Mouse (Mus musculus): ENCODE measurements around the gene Maf.

Gene Maf

DNA sequence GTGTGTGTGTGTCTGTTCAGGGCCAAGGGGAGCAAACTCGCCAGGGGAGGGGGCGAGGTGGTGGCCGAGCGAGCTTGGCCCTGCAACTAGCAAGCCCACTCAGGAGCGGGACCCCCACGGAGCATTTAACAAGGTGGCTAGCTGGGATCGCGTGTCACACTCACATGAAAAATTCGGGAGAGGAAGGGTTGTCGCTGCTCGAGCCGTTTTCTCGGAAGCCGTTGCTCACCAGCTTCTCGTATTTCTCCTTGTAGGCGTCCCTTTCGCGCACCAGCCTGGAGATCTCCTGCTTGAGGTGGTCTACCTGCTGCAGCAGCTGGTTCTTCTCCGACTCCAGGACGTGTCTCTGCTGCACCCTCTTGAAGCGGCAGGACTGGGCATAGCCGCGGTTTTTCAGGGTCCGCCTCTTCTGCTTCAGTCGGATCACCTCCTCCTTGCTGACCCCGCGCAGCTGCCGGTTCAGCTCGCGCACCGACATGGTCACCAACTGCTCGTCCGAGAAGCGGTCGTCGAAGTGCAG is 1.9 kb downstream of the Maf start:
- peak; percentile 54 to 55 for DNase-seq

DNA sequence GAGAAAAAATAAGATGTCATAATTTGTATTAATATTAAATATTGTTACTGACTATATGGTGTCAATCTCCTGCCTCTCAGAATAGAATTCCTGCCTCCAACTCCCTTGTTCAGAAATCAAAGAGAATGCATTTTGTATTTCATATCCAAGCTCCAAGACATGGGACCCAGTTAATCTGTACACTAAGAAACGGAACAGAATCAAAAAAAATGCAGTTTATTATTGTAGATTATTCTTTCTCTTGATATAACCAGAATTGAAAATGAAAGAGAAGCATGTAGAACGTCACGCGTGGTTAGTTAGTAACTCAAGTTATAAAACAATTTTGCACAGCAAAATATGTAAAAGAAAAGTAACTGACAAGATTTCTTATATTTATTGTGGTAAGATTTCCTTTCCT is 4.5 kb downstream of the Maf start:
- no peak for DNase-seq

DNA sequence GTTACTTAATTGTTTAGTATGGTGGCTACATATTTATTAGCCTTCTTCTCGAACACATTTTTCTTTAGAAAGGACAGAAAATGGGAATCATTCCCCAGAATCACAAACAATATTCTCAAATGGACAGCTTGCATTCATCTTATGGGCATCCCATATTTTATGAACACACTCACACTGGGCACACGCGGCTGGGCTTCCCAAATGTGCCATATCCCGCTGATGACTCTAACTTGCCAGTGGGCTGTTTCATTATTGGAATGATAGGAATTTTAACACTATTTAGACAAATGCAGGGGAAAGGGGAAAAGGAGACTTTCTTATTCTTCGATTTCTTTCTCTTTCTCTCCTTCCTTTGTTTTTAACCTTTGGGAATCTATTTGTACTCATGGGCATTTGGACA is 6.6 kb downstream of the Maf start:
- no peak for DNase-seq

GRCm38 (mm10) chr8:115699151-115699550 is 8.4 kb downstream of the Maf start:
- no peak for DNase-seq

DNA sequence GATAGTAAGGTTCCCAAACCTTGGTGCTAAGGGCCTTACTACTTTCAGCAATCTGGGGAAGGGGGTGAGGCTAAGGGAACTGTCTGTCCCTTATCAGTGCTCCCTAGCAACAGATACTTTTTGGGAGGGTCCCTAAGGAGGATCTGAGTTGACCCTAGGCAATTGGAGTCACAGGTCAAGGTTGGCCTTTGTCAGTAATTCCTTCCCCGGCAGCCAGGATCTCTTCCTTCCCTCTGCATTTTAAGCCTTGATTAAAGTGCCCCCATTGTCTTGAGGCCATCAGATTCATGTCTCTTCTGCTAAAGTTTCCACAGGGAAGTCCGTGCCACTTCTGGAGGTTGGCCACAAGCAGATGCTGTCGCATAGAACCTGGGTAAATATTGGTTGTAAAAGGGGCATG is 10.2 kb downstream of the Maf start:
- DNase-seq: no peak

GRCm38 (mm10) chr8:115696661-115697060 is 10.9 kb downstream of the Maf start:
- no peak for DNase-seq

DNA sequence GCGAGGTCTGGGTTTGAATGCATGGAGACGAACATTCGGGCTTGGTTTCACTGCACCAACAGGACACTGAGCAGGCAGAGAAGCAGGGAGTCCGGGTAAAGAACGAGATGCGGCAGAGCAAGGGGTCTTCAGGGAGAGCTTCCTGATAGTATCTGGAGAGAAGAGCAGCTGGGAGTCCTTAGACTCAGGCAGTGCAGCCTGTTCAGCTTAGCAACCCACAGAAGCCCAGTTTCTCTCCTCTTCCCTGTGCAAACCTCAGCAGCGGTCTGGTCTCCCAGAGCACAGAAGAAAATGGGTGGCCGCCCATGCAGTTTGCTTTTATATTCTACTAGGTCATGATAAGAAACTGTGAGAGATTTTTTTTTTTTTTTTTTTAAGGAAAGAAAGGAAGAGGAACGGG is 20.2 kb downstream of the Maf start:
- no peak for DNase-seq

DNA sequence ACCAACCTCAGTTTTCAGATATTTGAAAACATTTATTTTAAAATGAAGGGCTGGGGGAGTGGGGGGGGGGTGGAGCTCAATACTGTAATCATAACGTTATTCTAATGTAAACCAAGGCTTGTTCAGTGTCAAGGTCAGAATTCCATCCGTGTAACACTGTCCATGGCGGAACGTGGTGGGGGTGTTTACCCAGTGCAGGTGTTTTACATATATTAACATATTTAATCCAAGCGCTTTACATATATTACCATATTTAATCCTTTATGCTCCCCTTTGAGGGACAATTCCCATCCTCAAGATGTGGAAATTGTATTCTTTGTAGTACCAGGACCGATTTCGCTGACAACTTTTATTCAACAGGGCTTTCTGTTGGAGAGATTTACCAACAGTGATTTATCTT is 24.3 kb downstream of the Maf start:
- no peak for DNase-seq

- DNase-seq: no peak
Observed at GRCm38 (mm10) chr8:115679539-115679938, 28.1 kb downstream of the Maf start.

GRCm38 (mm10) chr8:115664866-115665265 is 42.7 kb downstream of the Maf start:
- DNase-seq: no peak

GRCm38 (mm10) chr8:115650110-115650521 is 57.5 kb downstream of the Maf start:
- no peak for DNase-seq

- DNase-seq: no peak
Observed at GRCm38 (mm10) chr8:115645139-115645538, 62.5 kb downstream of the Maf start.

DNA sequence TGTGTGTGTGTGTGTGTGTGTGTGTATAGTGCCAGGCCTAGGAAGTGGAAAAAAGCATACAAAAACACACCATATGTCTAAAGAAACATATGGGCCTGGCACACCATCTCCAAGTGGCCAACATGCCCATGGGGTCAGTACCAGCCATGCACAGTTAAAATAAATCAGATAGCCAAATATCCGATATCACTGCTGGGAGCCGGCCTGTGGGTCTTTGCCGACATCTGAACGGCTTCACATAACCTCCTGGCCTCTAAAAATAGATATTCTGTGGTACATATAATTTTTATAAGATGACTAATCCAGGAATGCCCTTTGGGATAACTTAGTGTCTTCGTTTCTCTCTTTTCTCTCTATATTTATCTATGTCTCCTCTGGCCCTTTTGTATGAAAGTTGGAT is 65.7 kb downstream of the Maf start:
- no peak for DNase-seq

DNA sequence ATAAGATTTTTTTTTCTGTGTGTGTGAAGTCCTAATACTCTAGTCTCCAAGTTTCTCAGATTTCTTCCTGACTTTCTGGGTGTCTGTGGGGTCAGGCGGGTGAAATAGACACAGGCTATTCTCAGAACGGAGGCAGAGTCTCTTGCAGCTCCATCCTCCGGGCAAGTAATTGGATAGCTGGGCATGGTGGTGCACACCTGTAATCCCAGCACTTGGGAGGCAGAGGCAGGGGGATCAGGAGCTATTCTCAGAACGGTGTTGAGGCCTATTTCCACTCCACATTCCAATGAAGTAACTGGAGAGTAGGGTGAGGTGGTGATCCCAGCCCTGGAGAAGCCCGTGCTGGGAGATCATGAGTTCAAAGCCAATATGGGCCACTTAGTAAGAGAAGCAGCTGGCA is 67.6 kb downstream of the Maf start:
- DNase-seq: no peak

- no peak for DNase-seq
Observed at GRCm38 (mm10) chr8:115636751-115637150, 70.8 kb downstream of the Maf start.
